Mouse (Mus musculus): ENCODE data around the gene Nol9. TPM values are rescaled to one million over a fixed set of nuclear protein-coding genes. Genes with fewer than 3 reads are reported as not detected.

Gene Nol9
- polyA plus RNA-seq, 1 experiment from 2014 or later: 18.7 TPM

- Histone ChIP-seq H3K4me1 (ENCODE audit: control insufficient read depth, insufficient read depth, low read depth, low read length) (peaks cover 25% of the 10 kb centered on the region), H3K4me3 (ENCODE audit: low read length) (no peak overlapping the region), H3K27me3 (replicated peaks; ENCODE audit: control insufficient read depth, insufficient read depth, low read length) (no peaks in the 10 kb centered on the region), H3K9me3 (ENCODE audit: control insufficient read depth, low read length) (no peaks in the 10 kb centered on the region), H3K9ac (ENCODE audit: low read depth, low read length) (no peak overlapping the region), H3K4me2 (ENCODE audit: low read length) (no peak overlapping the region), H3K27ac (ENCODE audit: low read depth, low read length) (no peak overlapping the region), H3K36me3 (ENCODE audit: control insufficient read depth, insufficient read depth, low read length) (no peaks in the 10 kb centered on the region)
- WGBS: 80% methylated on average over 9 of the region's 9 CpGs
- no peak for ATAC-seq
Measured at GRCm38 (mm10) chr4:152090191-152090590, 51.1 kb downstream of the Nol9 start.

- Histone ChIP-seq H3K4me3 (ENCODE audit: low read length) (no peak overlapping the region), H3K27me3 (replicated peaks; ENCODE audit: control insufficient read depth, insufficient read depth, low read length) (no peaks in the 10 kb centered on the region), H3K4me1 (ENCODE audit: control insufficient read depth, insufficient read depth, low read depth, low read length) (peaks cover 11% of the 10 kb centered on the region), H3K9ac (ENCODE audit: low read depth, low read length) (0 out of 2 replicates have a peak overlapping the region, but pooled peaks have one; percentile 19), H3K36me3 (ENCODE audit: control insufficient read depth, insufficient read depth, low read length) (no peaks in the 10 kb centered on the region), H3K27ac (ENCODE audit: low read depth, low read length) (no peak overlapping the region), H3K9me3 (ENCODE audit: control insufficient read depth, low read length) (no peaks in the 10 kb centered on the region), H3K4me2 (ENCODE audit: low read length) (no peak overlapping the region)
- no peak for ATAC-seq
- WGBS: 47% methylated on average over 8 of the region's 8 CpGs
Measured at GRCm38 (mm10) chr4:152092751-152093293, 53.7 kb downstream of the Nol9 start.

GRCm38 (mm10) chr4:152094233-152094632 lies 55.1 kb downstream of the Nol9 start:
- no peak overlapping the region for H3K27ac ChIP-seq (ENCODE audit: low read depth, low read length)
- H3K9me3 ChIP-seq (ENCODE audit: control insufficient read depth, low read length): no peaks in the 10 kb centered on the region
- H3K9ac ChIP-seq (ENCODE audit: low read depth, low read length): no peak overlapping the region
- H3K27me3 ChIP-seq (replicated peaks; ENCODE audit: control insufficient read depth, insufficient read depth, low read length): no peaks in the 10 kb centered on the region
- H3K4me2 ChIP-seq (ENCODE audit: low read length): no peak overlapping the region
- H3K36me3 ChIP-seq (ENCODE audit: control insufficient read depth, insufficient read depth, low read length): no peaks in the 10 kb centered on the region
- WGBS: 85% methylated on average over 12 of the region's 12 CpGs
- no peak overlapping the region for H3K4me3 ChIP-seq (ENCODE audit: low read length)
- no peaks in the 10 kb centered on the region for H3K4me1 ChIP-seq (ENCODE audit: control insufficient read depth, insufficient read depth, low read depth, low read length)
- no peak for ATAC-seq

- 21% methylated on average over 26 of the region's 27 CpGs for WGBS
- Histone ChIP-seq H3K4me1 (ENCODE audit: control insufficient read depth, insufficient read depth, low read depth, low read length) (no peaks in the 10 kb centered on the region), H3K4me2 (ENCODE audit: low read length) (no peak overlapping the region), H3K9ac (ENCODE audit: low read depth, low read length) (peak overlapping the region; percentile 29; the same call in 1 of the 2 replicates), H3K27ac (ENCODE audit: low read depth, low read length) (no peak overlapping the region), H3K36me3 (ENCODE audit: control insufficient read depth, insufficient read depth, low read length) (no peaks in the 10 kb centered on the region), H3K9me3 (ENCODE audit: control insufficient read depth, low read length) (no peaks in the 10 kb centered on the region), H3K27me3 (replicated peaks; ENCODE audit: control insufficient read depth, insufficient read depth, low read length) (no peaks in the 10 kb centered on the region), H3K4me3 (ENCODE audit: low read length) (peak overlapping the region; percentile 18; the same call in 1 of the 2 replicates)
- peak; percentile 28 for ATAC-seq
Measured at GRCm38 (mm10) chr4:152095937-152096910, 57.1 kb downstream of the Nol9 start.

- WGBS: 54% methylated on average over 6 of the region's 6 CpGs
- no peaks in the 10 kb centered on the region for H3K4me1 ChIP-seq (ENCODE audit: control insufficient read depth, insufficient read depth, low read depth, low read length)
- ATAC-seq: no peak; the same call in 1 of the 2 replicates
- H3K27ac ChIP-seq (ENCODE audit: low read depth, low read length): no peak overlapping the region
- H3K9ac ChIP-seq (ENCODE audit: low read depth, low read length): peak overlapping the region; percentile 29; the same call in 1 of the 2 replicates
- no peaks in the 10 kb centered on the region for H3K36me3 ChIP-seq (ENCODE audit: control insufficient read depth, insufficient read depth, low read length)
- no peak overlapping the region for H3K4me2 ChIP-seq (ENCODE audit: low read length)
- no peaks in the 10 kb centered on the region for H3K9me3 ChIP-seq (ENCODE audit: control insufficient read depth, low read length)
- H3K27me3 ChIP-seq (replicated peaks; ENCODE audit: control insufficient read depth, insufficient read depth, low read length): no peaks in the 10 kb centered on the region
- peak overlapping the region; percentile 18; the same call in 1 of the 2 replicates for H3K4me3 ChIP-seq (ENCODE audit: low read length)
Measured at GRCm38 (mm10) chr4:152096927-152097326, 57.8 kb downstream of the Nol9 start.

- Histone ChIP-seq H3K36me3 (ENCODE audit: control insufficient read depth, insufficient read depth, low read length) (no peaks in the 10 kb centered on the region), H3K27me3 (replicated peaks; ENCODE audit: control insufficient read depth, insufficient read depth, low read length) (no peaks in the 10 kb centered on the region), H3K4me2 (ENCODE audit: low read length) (no peak overlapping the region), H3K27ac (ENCODE audit: low read depth, low read length) (no peak overlapping the region), H3K4me3 (ENCODE audit: low read length) (no peak overlapping the region), H3K9ac (ENCODE audit: low read depth, low read length) (no peak overlapping the region), H3K9me3 (ENCODE audit: control insufficient read depth, low read length) (no peaks in the 10 kb centered on the region), H3K4me1 (ENCODE audit: control insufficient read depth, insufficient read depth, low read depth, low read length) (no peaks in the 10 kb centered on the region)
- WGBS: 28% methylated on average over 11 of the region's 11 CpGs
- ATAC-seq: no peak
Measured at GRCm38 (mm10) chr4:152097911-152098799, 59.0 kb downstream of the Nol9 start.

GRCm38 (mm10) chr4:152100541-152100940 lies 61.4 kb downstream of the Nol9 start:
- Histone ChIP-seq H3K36me3 (ENCODE audit: control insufficient read depth, insufficient read depth, low read length) (0 out of 2 replicates have a peak, but pooled peaks cover 3% of the 10 kb centered on the region), H3K27ac (ENCODE audit: low read depth, low read length) (no peak overlapping the region), H3K9me3 (ENCODE audit: control insufficient read depth, low read length) (no peaks in the 10 kb centered on the region)

GRCm38 (mm10) chr4:152101081-152101653 lies 62.0 kb downstream of the Nol9 start:
- Histone ChIP-seq H3K4me1 (ENCODE audit: control insufficient read depth, insufficient read depth, low read depth, low read length) (no peaks in the 10 kb centered on the region), H3K27me3 (replicated peaks; ENCODE audit: control insufficient read depth, insufficient read depth, low read length) (peaks cover 2% of the 10 kb centered on the region; the same call in 1 of the 2 replicates), H3K36me3 (ENCODE audit: control insufficient read depth, insufficient read depth, low read length) (0 out of 2 replicates have a peak, but pooled peaks cover 4% of the 10 kb centered on the region), H3K4me2 (ENCODE audit: low read length) (no peak overlapping the region), H3K9me3 (ENCODE audit: control insufficient read depth, low read length) (no peaks in the 10 kb centered on the region), H3K4me3 (ENCODE audit: low read length) (no peak overlapping the region), H3K9ac (ENCODE audit: low read depth, low read length) (no peak overlapping the region), H3K27ac (ENCODE audit: low read depth, low read length) (no peak overlapping the region)
- 84% methylated on average over 7 of the region's 7 CpGs for WGBS
- no peak for ATAC-seq

More at GRCm38 (mm10) chr4:152100541-152100940, 61.4 kb downstream of the Nol9 start:
- no peak overlapping the region for H3K9ac ChIP-seq (ENCODE audit: low read depth, low read length)
- no peak for ATAC-seq
- peaks cover 2% of the 10 kb centered on the region; the same call in 1 of the 2 replicates for H3K27me3 ChIP-seq (replicated peaks; ENCODE audit: control insufficient read depth, insufficient read depth, low read length)
- no peaks in the 10 kb centered on the region for H3K4me1 ChIP-seq (ENCODE audit: control insufficient read depth, insufficient read depth, low read depth, low read length)
- H3K4me3 ChIP-seq (ENCODE audit: low read length): no peak overlapping the region
- no peak overlapping the region for H3K4me2 ChIP-seq (ENCODE audit: low read length)
- WGBS: 75% methylated on average over 11 of the region's 11 CpGs
